Mouse (Mus musculus) kidney, embryonic 14.5 days (tissue): ENCODE results near the gene Myod1. TPM values are rescaled to one million over a fixed set of nuclear protein-coding genes. Genes with fewer than 3 reads are reported as not detected.

Experiments
- ATAC-seq: fragments of 200-750 bp; cut with Nextera tagmentation; 2 replicates; pipeline ENCODE4 v1.8.0; 2017; ENCODE audit warnings: moderate number of reproducible peaks, mild to moderate bottlenecking, moderate TSS enrichment, moderate library complexity; ENCODE audit not compliant: low FRiP score, low TSS enrichment
- H3K27ac ChIP-seq: fragments of 300-500 bp; sonication (generic); 2 replicates; pipeline ENCODE4 v1.5.1; 2014; ENCODE audit warnings: low read depth, mild to moderate bottlenecking, low read length, moderate library complexity, mixed read lengths
- H3K27me3 ChIP-seq: fragments of 300-500 bp; sonication (generic); 2 replicates; pipeline ENCODE4 v1.6.1; 2014; ENCODE audit warnings: mild to moderate bottlenecking, low read length; ENCODE audit not compliant: control insufficient read depth, insufficient read depth
- H3K36me3 ChIP-seq: fragments of 300-500 bp; sonication (generic); 2 replicates; pipeline ENCODE4 v1.6.1; 2014; ENCODE audit warnings: low read length, mixed read lengths; ENCODE audit not compliant: control insufficient read depth, insufficient read depth
- H3K4me1 ChIP-seq: fragments of 300-500 bp; sonication (generic); 2 replicates; pipeline ENCODE4 v1.6.1; 2014; ENCODE audit warnings: low read length, mixed read lengths; ENCODE audit not compliant: control insufficient read depth, insufficient read depth
- H3K4me2 ChIP-seq: fragments of 300-500 bp; sonication (generic); replicated peaks from 2 replicates; pipeline ENCODE4 v1.6.1; 2014; ENCODE audit warnings: low read depth, mild to moderate bottlenecking, low read length
- H3K4me3 ChIP-seq: fragments of 300-500 bp; sonication (generic); 2 replicates; pipeline ENCODE4 v1.5.1; 2014; ENCODE audit warnings: mild to moderate bottlenecking, low read length
- H3K9ac ChIP-seq: fragments of 300-500 bp; sonication (generic); 2 replicates; pipeline ENCODE4 v1.6.1; 2014; ENCODE audit warnings: low read depth, mild to moderate bottlenecking, low read length, moderate library complexity
- H3K9me3 ChIP-seq: fragments of 300-500 bp; sonication (generic); 2 replicates; pipeline ENCODE4 v1.6.1; 2016; ENCODE audit warnings: low read length; ENCODE audit not compliant: control insufficient read depth
- WGBS: fragments of 180-500 bp; shearing (Covaris S2); extraction: QIAGEN DNeasy Blood & Tissue Kit; methylation state at CpG from one replicate; pipeline ENCODE4 v1.1.7; 2014; 5-methylcytosine and 5-hydroxymethylcytosine counted together
- polyA plus RNA-seq: library from polyadenylated mRNA; unstranded; fragments of >200 nt; fragmentation: Nextera tagmentation; extraction: Ambion mirVana; gene quantifications from 2 replicates; pipeline ENCODE4 v1.2.1, GENCODE M21; 2014

Myod1 gene
- polyA plus RNA-seq, 1 experiment from 2014 or later: 0.34 TPM

GRCm38 (mm10) chr7:46395571-46395970 lies 19.3 kb downstream of the Myod1 start:
- ATAC-seq: no peak
- Histone ChIP-seq H3K9me3 (no peaks in the 10 kb centered on the region), H3K36me3 (no peaks in the 10 kb centered on the region), H3K27ac (no peak overlapping the region), H3K4me2 (peak overlapping the region; percentile 98), H3K27me3 (peaks cover 63% of the 10 kb centered on the region), H3K4me3 (peak overlapping the region; percentile 48; the same call in 1 of the 2 replicates), H3K4me1 (peaks cover 13% of the 10 kb centered on the region), H3K9ac (no peak overlapping the region)
- WGBS: 13% methylated on average over 6 of the region's 6 CpGs

- H3K4me2 ChIP-seq: peak within 1 kb of the TSS; percentile 98
- peak within 1 kb of the TSS; percentile 37 for H3K9ac ChIP-seq
- H3K4me3 ChIP-seq: peak within 1 kb of the TSS; percentile 48
- peaks cover 63% of the 10 kb centered on the region for H3K27me3 ChIP-seq
- H3K27ac ChIP-seq: no peak within 1 kb of the TSS
- H3K9me3 ChIP-seq: no peaks in the 10 kb centered on the region
- peak; percentile 90 for ATAC-seq
- no peaks in the 10 kb centered on the region for H3K36me3 ChIP-seq
- under 1% methylated on average over 62 of the region's 93 CpGs for WGBS
- H3K4me1 ChIP-seq: peaks cover 13% of the 10 kb centered on the region
Observed at GRCm38 (mm10) chr7:46396231-46396927, 20.1 kb downstream of the Myod1 start, which contains the start of gene Kcnc1. Gene Kcnc1 (plus strand): TSS chr7:46396497.

- H3K9ac ChIP-seq: no peak overlapping the region
- H3K4me3 ChIP-seq: peak overlapping the region; percentile 48
- no peak overlapping the region for H3K27ac ChIP-seq
- H3K9me3 ChIP-seq: no peaks in the 10 kb centered on the region
- no peaks in the 10 kb centered on the region for H3K36me3 ChIP-seq
- ATAC-seq: peak; percentile 33; the same call in 1 of the 2 replicates
- H3K4me2 ChIP-seq: peak overlapping the region; percentile 98
- peaks cover 13% of the 10 kb centered on the region for H3K4me1 ChIP-seq
- WGBS: 1% methylated on average over 41 of the region's 64 CpGs
- H3K27me3 ChIP-seq: peaks cover 63% of the 10 kb centered on the region
Observed at GRCm38 (mm10) chr7:46396928-46397731, 20.9 kb downstream of the Myod1 start.

- no peak overlapping the region for H3K27ac ChIP-seq
- H3K27me3 ChIP-seq: peaks cover 63% of the 10 kb centered on the region
- H3K36me3 ChIP-seq: no peaks in the 10 kb centered on the region
- H3K4me3 ChIP-seq: peak overlapping the region; percentile 48
- no peak for ATAC-seq
- peak overlapping the region; percentile 98; the same call in 1 of the 2 replicates for H3K4me2 ChIP-seq
- H3K9me3 ChIP-seq: no peaks in the 10 kb centered on the region
- WGBS: 14% methylated on average over 70 of the region's 70 CpGs
- no peak overlapping the region for H3K9ac ChIP-seq
- H3K4me1 ChIP-seq: peaks cover 13% of the 10 kb centered on the region
Observed at GRCm38 (mm10) chr7:46397732-46398333, 21.6 kb downstream of the Myod1 start.

GRCm38 (mm10) chr7:46398612-46399011 lies 22.3 kb downstream of the Myod1 start:
- H3K27ac ChIP-seq: no peak overlapping the region
- H3K4me3 ChIP-seq: no peak overlapping the region
- H3K4me1 ChIP-seq: peaks cover 13% of the 10 kb centered on the region
- H3K36me3 ChIP-seq: no peaks in the 10 kb centered on the region
- no peaks in the 10 kb centered on the region for H3K9me3 ChIP-seq
- WGBS: 57% methylated on average over 4 of the region's 4 CpGs
- no peak for ATAC-seq
- H3K9ac ChIP-seq: no peak overlapping the region
- H3K27me3 ChIP-seq: peaks cover 63% of the 10 kb centered on the region
- no peak overlapping the region for H3K4me2 ChIP-seq

GRCm38 (mm10) chr7:46399676-46400075 lies 23.4 kb downstream of the Myod1 start:
- H3K4me3 ChIP-seq: no peak overlapping the region
- no peak for ATAC-seq
- H3K36me3 ChIP-seq: no peaks in the 10 kb centered on the region
- WGBS: 91% methylated on average over 1 of the region's 1 CpGs
- H3K27me3 ChIP-seq: peaks cover 56% of the 10 kb centered on the region
- peaks cover 13% of the 10 kb centered on the region for H3K4me1 ChIP-seq
- H3K9ac ChIP-seq: no peak overlapping the region
- H3K9me3 ChIP-seq: no peaks in the 10 kb centered on the region
- no peak overlapping the region for H3K4me2 ChIP-seq
- no peak overlapping the region for H3K27ac ChIP-seq

- 49% methylated on average over 8 of the region's 8 CpGs for WGBS
- Histone ChIP-seq H3K27me3 (peaks cover 55% of the 10 kb centered on the region), H3K36me3 (no peaks in the 10 kb centered on the region), H3K4me2 (no peak overlapping the region), H3K27ac (no peak overlapping the region), H3K4me3 (no peak overlapping the region), H3K9me3 (no peaks in the 10 kb centered on the region), H3K4me1 (peaks cover 13% of the 10 kb centered on the region), H3K9ac (no peak overlapping the region)
- ATAC-seq: no peak
Observed at GRCm38 (mm10) chr7:46400346-46400745, 24.1 kb downstream of the Myod1 start.

- Histone ChIP-seq H3K36me3 (no peaks in the 10 kb centered on the region), H3K27ac (no peak overlapping the region), H3K4me2 (no peak overlapping the region), H3K4me1 (peaks cover 5% of the 10 kb centered on the region; the same call in 1 of the 2 replicates), H3K4me3 (no peak overlapping the region), H3K27me3 (peaks cover 43% of the 10 kb centered on the region), H3K9ac (no peak overlapping the region), H3K9me3 (no peaks in the 10 kb centered on the region)
- WGBS: 62% methylated on average over 3 of the region's 3 CpGs
- ATAC-seq: no peak
Observed at GRCm38 (mm10) chr7:46401371-46402180, 25.3 kb downstream of the Myod1 start.
